Mouse (Mus musculus): ENCODE measurements around the gene Zfp385b. TPM values are rescaled to one million over a fixed set of nuclear protein-coding genes. Genes with fewer than 3 reads are reported as not detected.
A peak's percentile ranks its signal among the peaks of the same experiment; 100 is the strongest.

Zfp385b gene
- polyA plus RNA-seq, 1 experiment from 2014 or later, result 4.7 TPM

GRCm38 (mm10) chr2:77610303-77610991, 209.0 kb downstream of the Zfp385b start:
- H3K27ac ChIP-seq (ENCODE audit: low read depth, low read length), result no peak overlapping the region
- DNase-seq (ENCODE audit: low spot score) (peak; percentile 22), ATAC-seq (no peak)
- 80% methylated on average over 7 of the region's 7 CpGs for WGBS
- no peak overlapping the region for H3K4me3 ChIP-seq (ENCODE audit: low read depth, low read length)
- H3K9ac ChIP-seq (ENCODE audit: low read length), result no peak overlapping the region
- no peaks in the 10 kb centered on the region for H3K9me3 ChIP-seq (replicated peaks; ENCODE audit: control insufficient read depth, low read length)
- no peaks in the 10 kb centered on the region for H3K27me3 ChIP-seq (replicated peaks; ENCODE audit: control insufficient read depth, insufficient read depth, low read length)
- H3K4me2 ChIP-seq (ENCODE audit: low read length), result no peak overlapping the region
- no peaks in the 10 kb centered on the region for H3K4me1 ChIP-seq (ENCODE audit: control insufficient read depth, insufficient read depth, low read length)
- H3K36me3 ChIP-seq (ENCODE audit: control insufficient read depth, insufficient read depth, low read length), result no peaks in the 10 kb centered on the region

GRCm38 (mm10) chr2:77609452-77609851, 210.0 kb downstream of the Zfp385b start:
- DNase-seq (ENCODE audit: low spot score) (no peak), ATAC-seq (no peak)
- no peak overlapping the region for H3K4me2 ChIP-seq (ENCODE audit: low read length)
- no peak overlapping the region for H3K9ac ChIP-seq (ENCODE audit: low read length)
- H3K4me3 ChIP-seq (ENCODE audit: low read depth, low read length), result no peak overlapping the region
- H3K4me1 ChIP-seq (ENCODE audit: control insufficient read depth, insufficient read depth, low read length), result no peaks in the 10 kb centered on the region
- no peaks in the 10 kb centered on the region for H3K9me3 ChIP-seq (replicated peaks; ENCODE audit: control insufficient read depth, low read length)
- WGBS, result 85% methylated on average over 5 of the region's 5 CpGs
- H3K27ac ChIP-seq (ENCODE audit: low read depth, low read length), result no peak overlapping the region
- H3K36me3 ChIP-seq (ENCODE audit: control insufficient read depth, insufficient read depth, low read length), result no peaks in the 10 kb centered on the region
- no peaks in the 10 kb centered on the region for H3K27me3 ChIP-seq (replicated peaks; ENCODE audit: control insufficient read depth, insufficient read depth, low read length)

- ATAC-seq (no peak), DNase-seq (ENCODE audit: low spot score) (no peak)
- Histone ChIP-seq H3K4me2 (ENCODE audit: low read length) (no peak overlapping the region), H3K9ac (ENCODE audit: low read length) (no peak overlapping the region), H3K4me1 (ENCODE audit: control insufficient read depth, insufficient read depth, low read length) (no peaks in the 10 kb centered on the region), H3K36me3 (ENCODE audit: control insufficient read depth, insufficient read depth, low read length) (no peaks in the 10 kb centered on the region), H3K4me3 (ENCODE audit: low read depth, low read length) (no peak overlapping the region), H3K9me3 (replicated peaks; ENCODE audit: control insufficient read depth, low read length) (no peaks in the 10 kb centered on the region), H3K27me3 (replicated peaks; ENCODE audit: control insufficient read depth, insufficient read depth, low read length) (no peaks in the 10 kb centered on the region), H3K27ac (ENCODE audit: low read depth, low read length) (no peak overlapping the region)
- 85% methylated on average over 4 of the region's 4 CpGs for WGBS
Observed at GRCm38 (mm10) chr2:77608666-77609065, 210.8 kb downstream of the Zfp385b start.

- Histone ChIP-seq H3K27ac (ENCODE audit: low read depth, low read length) (no peak overlapping the region), H3K36me3 (ENCODE audit: control insufficient read depth, insufficient read depth, low read length) (no peaks in the 10 kb centered on the region), H3K4me3 (ENCODE audit: low read depth, low read length) (no peak overlapping the region), H3K4me2 (ENCODE audit: low read length) (no peak overlapping the region), H3K27me3 (replicated peaks; ENCODE audit: control insufficient read depth, insufficient read depth, low read length) (no peaks in the 10 kb centered on the region), H3K9ac (ENCODE audit: low read length) (no peak overlapping the region), H3K9me3 (replicated peaks; ENCODE audit: control insufficient read depth, low read length) (no peaks in the 10 kb centered on the region), H3K4me1 (ENCODE audit: control insufficient read depth, insufficient read depth, low read length) (no peaks in the 10 kb centered on the region)
- ATAC-seq, result no peak
- WGBS, result 88% methylated on average over 7 of the region's 7 CpGs
- DNase-seq (ENCODE audit: low spot score), result no peak
Observed at GRCm38 (mm10) chr2:77593461-77593860, 226.0 kb downstream of the Zfp385b start.

DNA sequence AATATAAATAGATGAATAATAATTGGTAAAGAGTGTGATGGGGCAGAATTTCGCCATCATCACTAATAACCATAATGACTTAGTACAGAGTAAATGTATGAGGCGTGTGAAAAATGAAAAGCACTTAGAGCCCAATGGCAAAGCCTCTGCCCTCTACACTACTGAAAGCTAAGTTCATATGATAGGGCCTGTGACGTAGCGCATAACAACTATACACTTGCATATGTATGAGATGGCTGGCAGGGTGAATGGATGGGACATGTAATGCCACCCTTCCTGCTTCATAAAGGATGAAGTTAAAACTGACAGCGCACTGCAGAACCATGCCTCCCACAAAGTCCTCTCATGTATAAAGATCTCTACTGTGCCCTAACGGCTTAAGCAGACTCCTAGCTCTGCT, 226.9 kb downstream of the Zfp385b start:
- peak; percentile 46; the same call in 1 of the 2 replicates for ATAC-seq
- Histone ChIP-seq H3K36me3 (ENCODE audit: control insufficient read depth, insufficient read depth, low read length) (no peaks in the 10 kb centered on the region), H3K9me3 (replicated peaks; ENCODE audit: control insufficient read depth, low read length) (no peaks in the 10 kb centered on the region; the same call in 1 of the 2 replicates), H3K4me2 (ENCODE audit: low read length) (no peak overlapping the region), H3K27ac (ENCODE audit: low read depth, low read length) (no peak overlapping the region), H3K4me1 (ENCODE audit: control insufficient read depth, insufficient read depth, low read length) (no peaks in the 10 kb centered on the region), H3K4me3 (ENCODE audit: low read depth, low read length) (no peak overlapping the region), H3K9ac (ENCODE audit: low read length) (no peak overlapping the region), H3K27me3 (replicated peaks; ENCODE audit: control insufficient read depth, insufficient read depth, low read length) (no peaks in the 10 kb centered on the region)
- WGBS, result 76% methylated on average over 6 of the region's 6 CpGs
- DNase-seq (ENCODE audit: low spot score), result peak; percentile 23

GRCm38 (mm10) chr2:77589205-77589901, 230.1 kb downstream of the Zfp385b start:
- Histone ChIP-seq H3K27me3 (replicated peaks; ENCODE audit: control insufficient read depth, insufficient read depth, low read length) (no peaks in the 10 kb centered on the region), H3K9me3 (replicated peaks; ENCODE audit: control insufficient read depth, low read length) (peaks cover 2% of the 10 kb centered on the region; the same call in 1 of the 2 replicates), H3K36me3 (ENCODE audit: control insufficient read depth, insufficient read depth, low read length) (no peaks in the 10 kb centered on the region), H3K4me1 (ENCODE audit: control insufficient read depth, insufficient read depth, low read length) (no peaks in the 10 kb centered on the region), H3K27ac (ENCODE audit: low read depth, low read length) (no peak overlapping the region; the same call in 1 of the 2 replicates), H3K9ac (ENCODE audit: low read length) (no peak overlapping the region), H3K4me3 (ENCODE audit: low read depth, low read length) (no peak overlapping the region), H3K4me2 (ENCODE audit: low read length) (no peak overlapping the region)
- ATAC-seq (peak; percentile 76; the same call in 1 of the 2 replicates), DNase-seq (ENCODE audit: low spot score) (peak; percentile 56)
- 76% methylated on average over 12 of the region's 12 CpGs for WGBS

- ATAC-seq, result no peak
- H3K27me3 ChIP-seq (replicated peaks; ENCODE audit: control insufficient read depth, insufficient read depth, low read length), result no peaks in the 10 kb centered on the region
- peaks cover 2% of the 10 kb centered on the region; the same call in 1 of the 2 replicates for H3K9me3 ChIP-seq (replicated peaks; ENCODE audit: control insufficient read depth, low read length)
- no peak overlapping the region for H3K27ac ChIP-seq (ENCODE audit: low read depth, low read length)
- no peaks in the 10 kb centered on the region for H3K4me1 ChIP-seq (ENCODE audit: control insufficient read depth, insufficient read depth, low read length)
- H3K9ac ChIP-seq (ENCODE audit: low read length), result no peak overlapping the region
- DNase-seq (ENCODE audit: low spot score), result no peak
- WGBS, result 82% methylated on average over 4 of the region's 4 CpGs
- no peaks in the 10 kb centered on the region for H3K36me3 ChIP-seq (ENCODE audit: control insufficient read depth, insufficient read depth, low read length)
- no peak overlapping the region for H3K4me3 ChIP-seq (ENCODE audit: low read depth, low read length)
- no peak overlapping the region for H3K4me2 ChIP-seq (ENCODE audit: low read length)
Observed at GRCm38 (mm10) chr2:77587387-77587786, 232.1 kb downstream of the Zfp385b start.

- Histone ChIP-seq H3K4me3 (ENCODE audit: low read depth, low read length) (no peak overlapping the region), H3K36me3 (ENCODE audit: control insufficient read depth, insufficient read depth, low read length) (no peaks in the 10 kb centered on the region), H3K9me3 (replicated peaks; ENCODE audit: control insufficient read depth, low read length) (peaks cover 2% of the 10 kb centered on the region; the same call in 1 of the 2 replicates), H3K4me2 (ENCODE audit: low read length) (no peak overlapping the region), H3K27ac (ENCODE audit: low read depth, low read length) (no peak overlapping the region), H3K9ac (ENCODE audit: low read length) (no peak overlapping the region), H3K4me1 (ENCODE audit: control insufficient read depth, insufficient read depth, low read length) (no peaks in the 10 kb centered on the region), H3K27me3 (replicated peaks; ENCODE audit: control insufficient read depth, insufficient read depth, low read length) (no peaks in the 10 kb centered on the region)
- ATAC-seq, result no peak
- 87% methylated on average over 4 of the region's 4 CpGs for WGBS
- no peak for DNase-seq (ENCODE audit: low spot score)
Observed at GRCm38 (mm10) chr2:77586581-77587360, 232.7 kb downstream of the Zfp385b start.

Data from forebrain, embryonic 14.5 days (tissue).